Mouse (Mus musculus) CH12.LX (cell line): ENCODE results near the gene Atf4. TPM values are rescaled to one million over a fixed set of nuclear protein-coding genes. Genes with fewer than 3 reads are reported as not detected.

Experiments used
- DNase-seq: peaks from one replicate; pipeline ENCODE4 v3.0.0-alpha.2; 2013; ENCODE audit errors: extremely low read depth
- H3K27ac ChIP-seq: 2 replicates; pipeline ENCODE4 v1.5.1; 2012; ENCODE audit warnings: low read depth, mild to moderate bottlenecking, control low read depth, moderate library complexity; ENCODE audit not compliant: insufficient read depth
- H3K27me3 ChIP-seq: replicated peaks from 2 replicates; pipeline ENCODE3; 2012; ENCODE audit warnings: inconsistent platforms
- H3K36me3 ChIP-seq, 2 experiments: replicated peaks in 1 of 2; 2 replicates each; pipeline versions ENCODE3 to v1.6.1; 2012; ENCODE audit warnings: inconsistent platforms in 1 of 2, low read length in 1 of 2, mild to moderate bottlenecking in 1 of 2, mixed read lengths in 1 of 2, moderate library complexity in 1 of 2; ENCODE audit not compliant: control insufficient read depth in 1 of 2, insufficient read depth in 1 of 2
- H3K4me1 ChIP-seq, 2 experiments: 2 replicates each; pipeline ENCODE4 v1.6.1; 2012; ENCODE audit warnings: inconsistent platforms in 1 of 2, moderate library complexity in 1 of 2; ENCODE audit not compliant: insufficient read depth in 2 of 2, control insufficient read depth in 1 of 2
- H3K4me2 ChIP-seq: 2 replicates; pipeline ENCODE4 v1.6.1; 2012; ENCODE audit warnings: low read depth, mild to moderate bottlenecking, control low read depth; ENCODE audit not compliant: poor library complexity, insufficient read depth, severe bottlenecking
- H3K4me3 ChIP-seq, 3 experiments: fragments of 150-350 bp in 1 of 3; sonication (generic) in 1 of 3; replicated peaks in 1 of 3; 2 replicates each; pipeline versions ENCODE3 to v1.5.1; 2011 to 2012; ENCODE audit warnings: low read depth in 2 of 3, low read length in 2 of 3, mild to moderate bottlenecking in 2 of 3, moderate library complexity in 2 of 3, control low read depth in 1 of 3, improper control_type of control experiment in 1 of 3, inconsistent platforms in 1 of 3, mixed read lengths in 1 of 3; ENCODE audit not compliant: poor library complexity in 1 of 3
- H3K79me2 ChIP-seq: replicated peaks from 2 replicates; pipeline ENCODE4 v1.6.1; 2012; ENCODE audit warnings: mild to moderate bottlenecking, moderate library complexity; ENCODE audit not compliant: control insufficient read depth, poor library complexity, insufficient read depth, severe bottlenecking; ENCODE audit errors: extremely low read depth
- H3K9ac ChIP-seq: 2 replicates; pipeline ENCODE4 v1.6.1; 2012; ENCODE audit warnings: low read depth, mild to moderate bottlenecking, control low read depth, moderate library complexity; ENCODE audit not compliant: insufficient read depth
- H3K9me3 ChIP-seq: replicated peaks from 2 replicates; pipeline ENCODE3; 2012; ENCODE audit warnings: low read length, inconsistent platforms, mixed read lengths
- BHLHE40 ChIP-seq: IDR thresholded peaks from 2 replicates; pipeline ENCODE4 v1.6.1; 2011; ENCODE audit warnings: mild to moderate bottlenecking, low read depth, low read length, improper control_type of control experiment
- CTCF ChIP-seq, 2 experiments: IDR thresholded peaks in 1 of 2; conservative IDR thresholded peaks in 1 of 2; 2 replicates each; pipeline ENCODE4 v1.5.1; 2011 to 2012; ENCODE audit warnings: low read depth in 2 of 2, low read length in 2 of 2, improper control_type of control experiment in 1 of 2, inconsistent platforms in 1 of 2, mild to moderate bottlenecking in 1 of 2, moderate library complexity in 1 of 2
- E2F4 ChIP-seq: IDR thresholded peaks from 2 replicates; pipeline ENCODE4 v1.6.1; 2011; ENCODE audit warnings: low read depth, low read length, improper control_type of control experiment; ENCODE audit not compliant: insufficient replicate concordance
- EP300 ChIP-seq: IDR thresholded peaks from 2 replicates; pipeline ENCODE4 v1.6.1; 2011; ENCODE audit warnings: low read length, improper control_type of control experiment
- ETS1 ChIP-seq: conservative IDR thresholded peaks from 2 replicates; pipeline ENCODE4 v1.6.1; 2012; ENCODE audit warnings: low read depth, mild to moderate bottlenecking, inconsistent platforms, low read length, improper control_type of control experiment, moderate library complexity
- IRF4 ChIP-seq: IDR thresholded peaks from 2 replicates; pipeline ENCODE4 v1.6.1; 2014; ENCODE audit warnings: low read depth, mild to moderate bottlenecking, inconsistent platforms, low read length, improper control_type of control experiment
- JUN ChIP-seq: IDR thresholded peaks from 2 replicates; pipeline ENCODE4 v1.6.1; 2011; ENCODE audit warnings: low read depth, mild to moderate bottlenecking, low read length, improper control_type of control experiment, moderate library complexity; ENCODE audit not compliant: insufficient read depth
- JUND ChIP-seq: conservative IDR thresholded peaks from 2 replicates; pipeline ENCODE4 v1.6.1; 2011; ENCODE audit warnings: low read depth, low read length, improper control_type of control experiment
- KAT2A ChIP-seq: IDR thresholded peaks from 2 replicates; pipeline ENCODE4 v1.6.1; 2012; ENCODE audit warnings: low read length, improper control_type of control experiment, inconsistent platforms; ENCODE audit not compliant: insufficient replicate concordance
- MAFK ChIP-seq: IDR thresholded peaks from 2 replicates; pipeline ENCODE4 v1.6.1; 2011; ENCODE audit warnings: low read length, improper control_type of control experiment; ENCODE audit not compliant: insufficient replicate concordance
- MAX ChIP-seq: IDR thresholded peaks from 2 replicates; pipeline ENCODE4 v1.6.1; 2011; ENCODE audit warnings: low read length, improper control_type of control experiment
- MAZ ChIP-seq: IDR thresholded peaks from 2 replicates; pipeline ENCODE4 v1.6.1; 2012; ENCODE audit warnings: low read depth, mild to moderate bottlenecking, inconsistent platforms, low read length, improper control_type of control experiment, moderate library complexity
- MEF2A ChIP-seq: IDR thresholded peaks from 2 replicates; pipeline ENCODE4 v1.6.1; 2014; ENCODE audit warnings: low read depth, mild to moderate bottlenecking, inconsistent platforms, low read length, improper control_type of control experiment, borderline replicate concordance
- MXI1 ChIP-seq: IDR thresholded peaks from 2 replicates; pipeline ENCODE4 v1.6.1; 2011; ENCODE audit warnings: mild to moderate bottlenecking, low read depth, low read length, improper control_type of control experiment
- NELFE ChIP-seq: IDR thresholded peaks from 2 replicates; pipeline ENCODE4 v1.6.1; 2011; ENCODE audit warnings: low read depth, low read length, improper control_type of control experiment
- POLR2AphosphoS2 ChIP-seq: IDR thresholded peaks from 2 replicates; pipeline ENCODE4 v1.6.1; 2011; ENCODE audit warnings: low read depth, low read length, improper control_type of control experiment
- RAD21 ChIP-seq: IDR thresholded peaks from 2 replicates; pipeline ENCODE4 v1.6.1; 2011; ENCODE audit warnings: low read depth, mild to moderate bottlenecking, low read length, improper control_type of control experiment, moderate library complexity
- SIN3A ChIP-seq: IDR thresholded peaks from 2 replicates; pipeline ENCODE4 v1.6.1; 2012; ENCODE audit warnings: low read length, improper control_type of control experiment, inconsistent platforms
- SMC3 ChIP-seq: IDR thresholded peaks from 2 replicates; pipeline ENCODE4 v1.6.1; 2011; ENCODE audit warnings: low read depth, low read length, improper control_type of control experiment
- TCF12 ChIP-seq: IDR thresholded peaks from 2 replicates; pipeline ENCODE4 v1.6.1; 2014; ENCODE audit warnings: low read depth, mild to moderate bottlenecking, inconsistent platforms, low read length, improper control_type of control experiment
- USF1 ChIP-seq: IDR thresholded peaks from 2 replicates; pipeline ENCODE4 v1.6.1; 2014; ENCODE audit warnings: low read depth, mild to moderate bottlenecking, inconsistent platforms, low read length, improper control_type of control experiment
- ZC3H11A ChIP-seq: IDR thresholded peaks from 2 replicates; pipeline ENCODE4 v1.6.1; 2012; ENCODE audit warnings: low read depth, mild to moderate bottlenecking, inconsistent platforms, low read length, improper control_type of control experiment
- ZKSCAN1 ChIP-seq: IDR thresholded peaks from 2 replicates; pipeline ENCODE4 v1.6.1; 2012; ENCODE audit warnings: low read depth, inconsistent platforms, low read length, improper control_type of control experiment, borderline replicate concordance
- ZMIZ1 ChIP-seq: IDR thresholded peaks from 2 replicates; pipeline ENCODE4 v1.6.1; 2012; ENCODE audit warnings: low read depth, mild to moderate bottlenecking, inconsistent platforms, low read length, improper control_type of control experiment
- dilution Hi-C: fragments of 300-500 bp; cut with MboI; formaldehyde crosslinking; loops from 2 replicates; pipeline ENCODE4 v1.14.3; 2020; ENCODE audit warnings: low sequenced_read_pairs; ENCODE audit not compliant: extremely low pct_unique_long_range_greater_than_20kb, extremely low pct_ligation_motif_present
- in situ Hi-C: fragments of 300-500 bp; cut with MboI; formaldehyde crosslinking; loops from 3 replicates; pipeline ENCODE4 v1.14.3; 2019; ENCODE audit warnings: low sequenced_read_pairs, low pct_ligation_motif_present, low pct_unique_long_range_greater_than_20kb, mixed read lengths
- polyA plus RNA-seq: library from polyadenylated mRNA; unstranded; fragments of >175 nt; gene quantifications from 2 replicates; pipeline ENCODE4 v1.2.1, GENCODE M21; 2012; ENCODE audit warnings: low read depth; ENCODE audit not compliant: insufficient read length
- total RNA-seq, 2 experiments: library from RNA; depleted of rRNA; stranded (reverse); fragments of 300-350 nt in 1 of 2; fragments of >200 nt in 1 of 2; gene quantifications; 2 replicates each; pipeline ENCODE4 v1.2.3; 2012 to 2014

The Atf4 gene
- total and polyA plus RNA-seq, 3 experiments, result 357 to 819 (median 486) TPM

- Histone ChIP-seq H3K9ac (no peak overlapping the region), H3K4me1 (peaks cover 0 to 3% of the 10 kb centered on the region in 2 experiments; a peak in 2 of 4 replicates), H3K4me3 (no peak overlapping the region), H3K27me3 (peaks cover 68% of the 10 kb centered on the region), H3K27ac (no peak overlapping the region), H3K4me2 (no peak overlapping the region), H3K9me3 (no peaks in the 10 kb centered on the region)
- DNase-seq, result peak; percentile 82
- dilution Hi-C loops (no loop called here), in situ Hi-C loops (no loop called here)
- TF ChIP-seq EP300 (no peak), ZC3H11A (no peak), SMC3 (peak; percentile 89), TCF12 (no peak), RAD21 (peak; percentile 71), CTCF (conservative IDR thresholded peaks at IDR 0.05 in 1 of 2, IDR thresholded peaks at IDR 0.05 in 1 of 2; ENCODE audit: low read depth in 2 of 2, low read length in 2 of 2) (peak; percentile 54 to 80), POLR2AphosphoS2 (no peak), KAT2A (no peak), IRF4 (no peak)
- TF ChIP-seq, all 38 proteins: peak for 3
- no peaks in the 10 kb centered on the region for H3K36me3 ChIP-seq
- H3K79me2 ChIP-seq, result no peaks in the 10 kb centered on the region
Observed at GRCm38 (mm10) chr15:80289436-80289835, 34.5 kb downstream of the Atf4 start.

- no peak for DNase-seq
- peaks cover 70% of the 10 kb centered on the region for H3K27me3 ChIP-seq
- H3K9ac ChIP-seq, result no peak overlapping the region
- no peak overlapping the region for H3K4me2 ChIP-seq
- no peaks in the 10 kb centered on the region for H3K36me3 ChIP-seq
- H3K9me3 ChIP-seq, result peaks cover 10% of the 10 kb centered on the region
- H3K4me3 ChIP-seq, result no peak overlapping the region
- no peaks in the 10 kb centered on the region for H3K4me1 ChIP-seq
- dilution Hi-C loops, result no loop called here
- no peak for TF ChIP-seq SIN3A
- TF ChIP-seq CTCF (conservative IDR thresholded peaks at IDR 0.05 in 1 of 2, IDR thresholded peaks at IDR 0.05 in 1 of 2; ENCODE audit: low read depth in 2 of 2, low read length in 2 of 2), result peak; percentile 25 to 42; a peak in 2 of 4 replicates
- TF ChIP-seq, all 38 proteins: peak for 1
- Histone ChIP-seq H3K79me2 (no peaks in the 10 kb centered on the region), H3K27ac (no peak overlapping the region)
- in situ Hi-C loops, result no loop called here
Observed at GRCm38 (mm10) chr15:80297146-80297545, 42.2 kb downstream of the Atf4 start.

DNA sequence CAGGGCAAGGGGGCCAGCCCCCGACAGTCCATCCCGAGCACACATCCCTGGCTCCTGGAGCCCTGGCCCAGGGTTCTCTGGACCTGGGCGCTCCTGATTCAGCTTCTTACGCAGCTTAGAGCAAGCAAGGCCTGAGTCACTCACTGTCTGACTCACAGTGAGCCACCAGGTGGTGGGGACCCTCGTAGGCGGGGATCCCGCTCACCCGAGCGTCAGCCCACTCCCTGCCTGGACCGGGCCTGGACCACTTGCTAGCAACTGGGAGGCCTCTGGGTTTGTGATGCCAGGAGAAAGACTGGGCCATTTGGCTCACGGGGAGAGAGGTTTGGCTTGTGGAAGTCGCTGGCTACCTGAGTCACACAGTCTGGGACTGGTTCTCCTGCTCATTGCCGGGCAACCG is 48.8 kb downstream of the Atf4 start:
- no peak overlapping the region for H3K9ac ChIP-seq
- no peaks in the 10 kb centered on the region for H3K4me1 ChIP-seq
- dilution Hi-C loops, result no loop called here
- H3K27ac ChIP-seq, result no peak overlapping the region
- H3K27me3 ChIP-seq, result peaks cover 81% of the 10 kb centered on the region
- no peak overlapping the region for H3K4me2 ChIP-seq
- DNase-seq, result no peak
- no peaks in the 10 kb centered on the region for H3K36me3 ChIP-seq
- TF ChIP-seq MAFK (no peak), JUND (no peak), NELFE (no peak), IRF4 (no peak), MEF2A (no peak), EP300 (no peak), JUN (no peak), BHLHE40 (no peak), MXI1 (no peak), E2F4 (no peak), MAZ (no peak), ZKSCAN1 (no peak), ZMIZ1 (no peak), USF1 (no peak), MAX (no peak), ETS1 (no peak)
- TF ChIP-seq, all 38 proteins: peak for 0
- no peaks in the 10 kb centered on the region for H3K9me3 ChIP-seq
- no peak overlapping the region for H3K4me3 ChIP-seq
- in situ Hi-C loops, result no loop called here
- no peaks in the 10 kb centered on the region for H3K79me2 ChIP-seq
